Mouse (Mus musculus) adrenal gland, postnatal 4 days (tissue): Measurements from ENCODE around the gene Pgap3. TPM values are rescaled to one million over a fixed set of nuclear protein-coding genes. Genes with fewer than 3 reads are reported as not detected.
A peak's percentile ranks its signal among the peaks of the same experiment; 100 is the strongest.
"Not testable (repeated sequence)": the region's sequence is repeated elsewhere in the genome, so short reads cannot be mapped to it uniquely, and the experiment has no call there.

Experiments
- DNase-seq, 2 experiments: peaks; one replicate each; pipeline ENCODE4 v3.0.0; 2021 to 2022; ENCODE audit warnings: low spot score in 2 of 2, mixed read lengths in 2 of 2
- total RNA-seq, 2 experiments: library from RNA; stranded (reverse); gene quantifications; 2 replicates each; pipeline ENCODE4 v1.2.3; 2021

The Pgap3 gene
- total RNA-seq, 2 experiments from 2014 or later = 9.7 to 11.0 TPM

- DNase-seq = no peak
Measured at GRCm38 (mm10) chr11:98383261-98384030, 16.8 kb downstream of the Pgap3 start, which contains the start of gene Tcap. Gene Tcap (plus strand): TSS chr11:98383811.

DNA sequence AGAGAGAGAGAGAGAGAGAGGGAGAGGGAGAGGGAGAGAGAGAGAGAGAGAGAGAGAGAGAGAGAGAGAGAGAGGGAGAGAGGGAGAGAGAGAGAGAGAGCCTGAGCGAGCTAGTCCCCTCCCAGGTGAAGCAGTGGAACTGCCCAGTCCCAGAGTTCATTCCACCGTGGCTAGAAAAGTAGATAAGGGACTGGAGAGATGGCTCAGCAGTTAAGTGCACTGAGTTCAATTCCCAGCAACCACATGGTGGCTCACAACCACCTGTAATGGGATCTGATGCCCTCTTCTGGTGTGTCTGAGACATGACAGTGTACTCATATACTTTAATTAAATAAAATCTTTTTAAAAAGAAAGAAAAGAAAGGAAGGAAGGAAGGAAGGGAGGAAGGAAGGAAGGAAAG lies 17.9 kb downstream of the Pgap3 start:
- not testable (repeated sequence) for DNase-seq

DNA sequence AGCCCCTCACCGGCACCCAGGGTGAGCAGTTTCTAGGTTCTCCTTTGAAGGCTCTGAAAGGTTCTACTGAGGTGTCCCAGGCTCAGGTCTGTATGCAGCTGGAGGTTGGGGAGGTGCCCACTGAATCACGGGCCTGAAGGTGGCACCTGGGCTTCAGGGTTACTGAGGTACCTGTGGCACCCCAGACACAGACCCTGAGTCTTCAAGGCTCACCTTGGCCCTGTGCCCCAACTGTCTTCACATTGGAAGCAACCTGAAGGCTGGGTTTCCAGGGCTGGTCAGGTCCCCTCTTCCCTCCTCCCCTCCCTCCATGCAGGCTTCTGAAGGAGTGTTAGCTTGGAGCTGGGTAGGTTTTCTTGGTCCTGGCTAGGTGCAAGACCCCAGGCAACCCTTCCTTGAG lies 18.6 kb downstream of the Pgap3 start:
- no peak for DNase-seq

DNA sequence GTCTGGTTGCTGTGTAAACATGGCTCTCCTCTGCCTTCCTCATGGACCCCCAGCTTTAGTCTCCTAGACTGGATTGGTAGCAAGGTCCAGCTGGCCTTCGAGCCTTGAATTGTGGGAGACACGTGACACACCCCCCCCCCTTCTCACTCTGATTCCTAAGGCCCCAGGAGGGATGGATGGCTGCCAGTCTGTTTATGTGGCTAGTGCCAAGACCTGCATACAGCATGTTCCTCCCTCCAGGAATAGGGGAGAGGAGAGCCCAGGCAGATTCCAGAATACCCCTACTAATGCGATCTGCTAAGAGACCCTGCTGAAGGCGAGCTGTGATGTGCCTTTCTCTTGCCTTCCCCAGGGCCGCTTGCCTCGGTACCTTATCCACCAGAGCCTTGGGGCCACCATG lies 20.2 kb downstream of the Pgap3 start:
- DNase-seq = no peak

- DNase-seq = no peak
Measured at GRCm38 (mm10) chr11:98379379-98379778, 20.9 kb downstream of the Pgap3 start.

DNA sequence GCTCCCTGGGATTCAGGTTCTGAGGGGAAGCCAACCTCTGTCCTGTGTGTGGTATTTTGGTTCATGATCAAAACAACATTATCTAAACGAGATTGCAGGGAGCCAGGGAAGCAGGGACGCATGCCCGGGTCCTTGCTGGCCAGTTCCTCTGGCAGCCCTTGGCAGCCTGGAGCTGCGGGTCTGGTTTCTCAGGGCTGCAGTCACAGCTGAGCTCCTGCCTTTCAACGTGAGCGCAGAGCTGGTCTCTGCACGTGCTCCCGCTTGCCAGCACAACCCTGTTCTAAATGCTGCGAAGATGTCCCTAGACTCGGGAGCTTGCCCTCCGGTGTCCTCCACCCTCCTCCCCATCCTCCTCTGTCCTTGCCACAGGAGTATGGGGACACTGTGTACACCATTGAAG lies 22.5 kb downstream of the Pgap3 start:
- DNase-seq = no peak

DNA sequence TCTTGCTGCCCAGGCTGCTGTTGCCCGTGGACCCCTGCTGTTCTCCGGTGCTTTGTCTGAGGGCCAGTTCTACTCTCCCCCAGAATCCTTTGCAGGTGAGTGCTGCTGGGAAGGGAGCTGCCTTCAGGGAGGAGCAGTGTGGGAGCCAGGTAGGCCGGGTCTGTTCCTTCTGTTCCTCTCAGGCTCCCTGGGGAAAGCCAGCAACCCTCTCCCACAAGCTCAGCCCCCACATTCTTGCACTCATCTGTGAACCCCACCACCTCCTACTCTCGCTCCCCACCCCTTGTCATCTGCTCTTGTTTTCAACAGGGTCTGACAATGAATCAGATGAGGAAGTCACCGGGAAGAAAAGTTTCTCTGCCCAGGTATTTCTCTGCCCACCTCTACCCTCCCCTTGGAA lies 23.5 kb downstream of the Pgap3 start:
- DNase-seq = no peak

GRCm38 (mm10) chr11:98374266-98374665 lies 26.0 kb downstream of the Pgap3 start:
- DNase-seq = no peak

GRCm38 (mm10) chr11:98373244-98373643 lies 27.0 kb downstream of the Pgap3 start:
- no peak for DNase-seq

DNA sequence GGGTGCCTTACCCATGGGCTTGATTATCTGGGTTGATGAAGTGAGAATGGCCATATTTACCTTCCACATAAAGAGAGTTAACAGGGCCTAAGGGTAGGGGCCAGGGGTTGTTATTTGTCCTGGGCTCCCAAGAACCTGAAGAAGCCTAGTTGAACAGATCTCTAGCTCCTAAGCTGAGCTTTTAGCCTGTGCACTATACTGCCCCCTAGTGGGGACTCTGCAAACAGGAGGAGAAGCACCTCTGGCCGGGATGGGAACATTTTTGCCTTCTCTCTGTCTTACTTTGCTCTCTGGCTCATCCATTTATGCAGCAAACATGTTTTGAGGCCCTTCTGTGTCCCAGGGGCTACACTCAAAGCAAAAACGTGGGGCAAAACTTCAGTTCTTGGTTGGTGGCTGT lies 27.9 kb downstream of the Pgap3 start:
- no peak for DNase-seq

DNA sequence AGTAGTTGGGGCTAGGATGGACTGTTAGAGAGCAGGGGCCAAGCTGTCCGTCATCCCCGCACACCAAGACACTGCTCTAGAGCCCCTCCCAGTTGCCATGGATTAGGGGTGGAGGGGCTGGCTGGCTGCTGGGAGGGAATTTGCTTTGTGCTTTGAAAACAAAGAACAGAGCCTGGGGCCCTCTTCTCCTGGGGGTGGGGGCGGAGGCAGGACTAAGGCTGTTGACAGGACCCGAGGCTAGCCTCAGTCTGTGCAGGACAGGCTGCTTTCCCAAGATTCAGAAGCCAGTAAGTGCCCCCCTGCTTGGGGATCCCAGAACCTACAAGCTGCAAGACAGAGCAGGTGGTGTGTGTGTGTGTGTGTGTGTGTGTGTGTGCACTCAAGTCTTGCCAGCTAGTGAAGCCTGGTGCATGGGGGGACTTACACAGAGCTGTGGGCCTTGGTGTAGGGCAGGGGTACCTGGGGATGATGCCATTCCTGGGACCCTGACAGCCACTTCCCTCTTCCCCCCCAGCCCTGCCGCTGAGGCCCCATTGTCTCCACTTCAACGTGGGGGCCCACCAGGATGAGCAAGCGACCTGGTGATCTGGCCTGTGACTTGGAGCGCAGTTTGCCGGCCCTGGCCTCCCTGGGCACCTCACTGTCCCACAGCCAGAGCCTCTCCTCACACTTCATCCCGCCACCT lies 28.6 kb downstream of the Pgap3 start:
- no peak for DNase-seq

DNA sequence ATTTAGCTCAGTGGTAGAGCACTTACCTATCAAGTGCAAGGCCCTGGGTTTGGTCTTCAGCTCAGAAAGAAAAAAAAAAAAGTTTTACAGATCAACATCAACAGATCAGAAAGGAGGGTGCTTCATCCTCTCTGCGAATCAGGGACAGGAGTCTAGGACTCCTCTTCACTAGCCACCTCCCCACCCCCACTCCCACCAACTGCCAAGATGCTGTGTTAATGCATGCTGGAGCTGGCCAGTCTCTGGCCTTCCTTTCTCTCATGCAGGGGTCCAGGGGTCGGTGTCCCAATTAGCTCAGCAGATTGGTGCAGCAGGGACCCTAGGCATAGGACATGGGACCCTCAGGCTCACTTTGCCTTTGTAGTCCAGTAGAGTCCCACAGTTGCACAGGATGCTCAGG lies 29.7 kb downstream of the Pgap3 start:
- DNase-seq = no peak

DNA sequence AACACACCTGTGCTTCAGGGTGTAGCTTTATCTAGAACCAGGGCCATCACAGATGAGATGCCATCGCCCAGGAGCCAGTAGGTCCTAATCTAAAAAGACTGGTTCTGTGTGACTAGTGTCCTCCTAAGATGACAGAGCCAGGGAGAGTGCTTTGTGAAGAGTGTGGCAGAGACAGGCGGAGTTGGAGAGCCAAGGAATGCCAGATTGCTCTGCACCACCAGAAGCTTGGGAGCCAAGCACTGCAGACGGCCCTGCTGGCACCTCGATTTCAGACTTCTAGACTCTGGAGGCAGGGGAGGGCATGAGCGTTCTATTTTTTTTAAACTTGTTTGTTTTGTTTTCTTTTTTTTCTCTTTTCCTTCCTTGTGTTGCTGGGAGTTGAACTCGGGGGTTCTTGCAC lies 31.0 kb downstream of the Pgap3 start:
- no peak for DNase-seq

DNA sequence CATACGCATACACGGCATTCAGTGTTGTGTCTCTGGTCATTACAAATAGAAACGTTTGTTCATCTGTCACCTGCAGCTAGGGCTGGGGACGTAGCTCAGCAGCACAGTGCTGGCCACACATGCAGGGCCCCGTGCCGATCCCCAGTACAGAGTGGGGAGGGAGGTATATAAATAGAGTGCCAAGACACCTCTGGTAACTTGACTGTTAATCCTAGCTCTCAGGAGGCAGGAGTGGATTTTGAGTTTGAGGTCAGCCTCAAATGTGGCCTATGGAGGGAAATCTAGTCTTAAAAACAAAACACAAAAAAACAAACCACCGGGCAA lies 32.5 kb downstream of the Pgap3 start:
- DNase-seq = no peak

DNA sequence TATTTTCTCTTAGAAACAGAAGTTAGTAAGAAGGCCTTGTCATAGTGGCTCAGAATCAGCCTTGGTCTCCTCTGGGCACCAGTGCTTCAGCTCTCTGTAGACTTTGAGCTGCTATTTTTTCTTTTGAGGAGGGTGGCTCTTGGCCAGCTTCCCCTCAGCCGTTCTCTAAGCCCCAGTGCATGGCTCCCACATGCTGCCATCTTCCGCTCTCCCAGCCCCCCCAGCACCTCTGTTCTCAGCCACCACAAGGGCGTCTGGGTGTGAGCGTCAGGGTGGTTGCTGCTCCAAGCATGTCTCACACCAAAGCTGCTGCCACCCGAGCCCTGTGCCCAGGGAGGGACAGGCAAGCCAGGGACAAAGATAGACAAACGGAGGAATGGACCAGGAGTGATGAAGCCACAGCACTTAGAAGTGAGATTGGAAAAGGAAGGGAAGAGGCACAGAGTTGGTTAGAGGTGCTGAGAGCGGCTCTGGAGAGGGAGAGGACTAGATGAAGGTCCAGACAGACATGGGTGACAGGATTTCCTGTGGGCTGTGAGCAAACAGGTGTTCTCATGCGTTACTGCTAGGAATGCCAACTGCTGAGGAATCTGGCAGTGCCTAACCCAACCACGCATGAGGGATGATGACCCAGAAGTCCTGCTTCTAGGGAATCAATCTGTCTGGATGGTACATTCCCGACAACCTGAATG lies 33.0 kb downstream of the Pgap3 start:
- no peak for DNase-seq

DNA sequence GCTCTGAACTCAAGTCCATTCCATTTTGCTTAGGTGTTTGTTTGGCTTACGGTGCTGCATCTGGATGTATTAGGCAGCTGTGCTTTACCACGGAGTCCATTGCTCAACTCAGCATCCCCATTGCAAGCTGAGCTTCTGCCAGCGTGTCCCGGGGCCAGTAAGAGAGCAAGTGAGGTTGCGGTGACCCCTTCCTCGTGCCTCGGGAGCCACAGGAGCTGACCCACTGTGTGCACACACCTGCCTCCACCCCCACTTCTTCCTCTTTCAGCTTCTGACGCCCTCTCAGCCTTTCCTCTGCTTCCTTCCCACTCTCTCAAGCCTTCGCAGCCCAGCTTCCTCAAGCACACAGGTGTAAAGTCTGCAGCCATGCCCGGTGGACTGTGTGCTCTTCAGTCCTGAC lies 34.0 kb downstream of the Pgap3 start:
- DNase-seq = no peak

GRCm38 (mm10) chr11:98364410-98364809 lies 35.9 kb downstream of the Pgap3 start:
- DNase-seq = no peak

DNA sequence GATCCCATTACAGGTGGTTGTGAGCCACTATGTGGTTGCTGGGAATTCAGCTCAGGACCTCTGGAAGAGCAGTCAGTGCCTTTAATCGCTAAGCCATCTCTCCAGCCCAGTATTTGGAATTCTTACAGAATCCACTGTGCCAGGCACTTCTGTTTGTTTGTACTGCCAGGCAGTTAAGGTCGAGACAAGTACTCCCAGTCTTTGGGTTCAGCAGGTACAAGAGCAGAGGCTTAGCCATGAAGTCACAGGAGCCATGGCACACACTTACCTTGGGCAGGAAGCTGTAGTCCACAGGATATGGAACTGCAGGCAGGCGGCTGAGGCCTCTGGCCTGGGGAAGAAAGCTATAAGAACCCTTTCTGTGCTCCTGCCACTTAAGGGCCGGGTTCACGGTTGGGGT lies 36.5 kb downstream of the Pgap3 start:
- no peak for DNase-seq

DNA sequence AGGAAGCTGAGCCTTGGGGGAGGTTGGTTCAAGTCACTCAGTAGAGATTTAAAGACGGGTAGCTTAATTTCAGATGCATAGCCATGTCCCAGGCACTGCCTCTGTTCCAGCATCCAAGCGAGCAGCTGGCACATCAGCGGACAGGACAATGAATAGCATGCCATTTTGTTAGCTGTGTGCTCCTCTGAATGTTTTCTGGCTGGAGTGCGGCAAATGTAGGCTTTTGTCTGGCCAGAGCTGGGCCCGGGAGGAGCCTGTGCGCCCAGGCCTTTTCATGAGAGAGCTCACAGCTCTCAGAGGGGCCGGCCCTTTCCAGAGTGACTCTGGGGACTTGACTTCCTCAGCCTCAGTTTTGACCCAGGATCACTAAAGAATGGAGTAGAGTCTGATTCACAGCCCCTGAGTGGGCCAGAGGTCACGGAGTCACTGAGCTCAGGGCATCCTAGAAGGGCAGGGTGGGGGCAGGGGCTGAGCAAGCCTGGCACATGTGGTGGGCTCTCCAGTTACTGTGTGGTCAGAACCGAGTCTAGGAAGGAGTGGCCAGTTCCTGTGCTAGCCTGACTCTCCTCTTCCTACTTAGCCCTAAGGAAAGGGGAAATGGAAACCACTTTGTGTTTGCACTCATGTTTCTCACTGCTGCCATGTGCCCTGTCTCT lies 39.3 kb downstream of the Pgap3 start:
- no peak for DNase-seq

GRCm38 (mm10) chr11:98358161-98359083 lies 41.9 kb downstream of the Pgap3 start, which contains the start of gene Stard3:
Gene Stard3 (plus strand): TSS chr11:98358368.
- peak; percentile 69 to 82 for DNase-seq
